Mouse (Mus musculus): ENCODE measurements around the gene Dchs1.

DNA sequence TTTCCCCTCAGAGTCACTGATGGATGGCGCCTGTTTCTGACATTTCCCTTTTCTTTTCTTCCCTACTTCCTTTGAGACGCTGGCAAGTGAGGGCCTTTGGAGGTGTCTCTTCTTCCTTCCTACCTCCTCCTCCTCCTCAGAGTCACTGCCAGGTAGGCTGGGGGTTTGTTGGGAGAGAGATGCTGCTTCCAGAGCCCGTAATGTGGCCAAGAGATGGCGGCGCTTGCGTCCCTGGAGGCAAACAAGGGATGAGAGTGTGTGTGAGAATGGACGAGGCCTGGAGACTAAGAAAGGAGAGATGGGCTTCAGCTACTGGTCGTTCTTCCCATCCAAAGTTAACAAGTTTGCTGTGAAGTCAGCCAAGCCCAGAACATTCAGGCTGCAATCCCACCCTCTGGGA, 52.6 kb downstream of the Dchs1 start:
- TF ChIP-seq CTCF (IDR thresholded peaks at IDR 0.05; ENCODE audit: extremely low read depth, insufficient read length, insufficient replicate concordance, low read depth, low read length) (no peak), POLR2A (IDR thresholded peaks at IDR 0.05; ENCODE audit: low read depth, low read length) (no peak)

All from small intestine, adult 2 months (tissue).